Mouse (Mus musculus) hindbrain, embryonic 16.5 days (tissue): ENCODE results near the gene Lamb1. TPM values are rescaled to one million over a fixed set of nuclear protein-coding genes. Genes with fewer than 3 reads are reported as not detected.
A peak's percentile ranks its signal among the peaks of the same experiment; 100 is the strongest.

Experiments
- ATAC-seq: fragments of 200-750 bp; cut with Nextera tagmentation; 2 replicates; pipeline ENCODE4 v1.8.0; 2017; ENCODE audit warnings: moderate TSS enrichment, moderate library complexity
- H3K27ac ChIP-seq: fragments of 300-500 bp; sonication (generic); 2 replicates; pipeline ENCODE4 v1.5.1; 2014; ENCODE audit warnings: low read depth, mild to moderate bottlenecking, control low read depth, low read length, moderate library complexity
- H3K27me3 ChIP-seq: fragments of 300-500 bp; sonication (generic); replicated peaks from 2 replicates; pipeline ENCODE4 v1.6.1; 2014; ENCODE audit warnings: low read length; ENCODE audit not compliant: control insufficient read depth, insufficient read depth
- H3K36me3 ChIP-seq: fragments of 300-500 bp; sonication (generic); 2 replicates; pipeline ENCODE4 v1.6.1; 2014; ENCODE audit warnings: mild to moderate bottlenecking, low read length, moderate library complexity, mixed read lengths; ENCODE audit not compliant: control insufficient read depth, insufficient read depth
- H3K4me1 ChIP-seq: fragments of 300-500 bp; sonication (generic); 2 replicates; pipeline ENCODE4 v1.6.1; 2014; ENCODE audit warnings: low read depth, low read length; ENCODE audit not compliant: control insufficient read depth, insufficient read depth
- H3K4me2 ChIP-seq: fragments of 300-500 bp; sonication (generic); 2 replicates; pipeline ENCODE4 v1.6.1; 2014; ENCODE audit warnings: mild to moderate bottlenecking, low read length, control low read depth, moderate library complexity
- H3K4me3 ChIP-seq: fragments of 300-500 bp; sonication (generic); 2 replicates; pipeline ENCODE4 v1.5.1; 2014; ENCODE audit warnings: mild to moderate bottlenecking, low read length, control low read depth, moderate library complexity
- H3K9ac ChIP-seq: fragments of 300-500 bp; sonication (generic); 2 replicates; pipeline ENCODE4 v1.6.1; 2014; ENCODE audit warnings: low read depth, mild to moderate bottlenecking, control low read depth, low read length, moderate library complexity
- H3K9me3 ChIP-seq: fragments of 300-500 bp; sonication (generic); 2 replicates; pipeline ENCODE4 v1.6.1; 2014; ENCODE audit warnings: mild to moderate bottlenecking, low read length, moderate library complexity; ENCODE audit not compliant: control insufficient read depth
- WGBS: fragments of 180-500 bp; shearing (Covaris S2); extraction: QIAGEN DNeasy Blood & Tissue Kit; methylation state at CpG from one replicate; pipeline ENCODE4 v1.1.7; 2014; 5-methylcytosine and 5-hydroxymethylcytosine counted together
- polyA plus RNA-seq: library from polyadenylated mRNA; unstranded; fragments of >200 nt; fragmentation: Nextera tagmentation; extraction: Ambion mirVana; gene quantifications from 2 replicates; pipeline ENCODE4 v1.2.1, GENCODE M21; 2015

Lamb1 gene
- polyA plus RNA-seq, 1 experiment from 2014 or later: 16.9 TPM

- ATAC-seq: no peak
These were observed 32.4 kb upstream of the Lamb1 start for GRCm38 (mm10) chr12:31232635-31233034.

GRCm38 (mm10) chr12:31235018-31235417 is 30.0 kb upstream of the Lamb1 start:
- WGBS: 91% methylated on average over 6 of the region's 6 CpGs

More at GRCm38 (mm10) chr12:31232635-31233034, 32.4 kb upstream of the Lamb1 start:
- H3K9ac ChIP-seq: no peak overlapping the region
- H3K27me3 ChIP-seq: no peaks in the 10 kb centered on the region
- H3K4me1 ChIP-seq: no peaks in the 10 kb centered on the region
- no peaks in the 10 kb centered on the region for H3K36me3 ChIP-seq
- H3K4me3 ChIP-seq: no peak overlapping the region
- H3K4me2 ChIP-seq: no peak overlapping the region
- WGBS: 92% methylated on average over 1 of the region's 1 CpGs
- no peaks in the 10 kb centered on the region for H3K9me3 ChIP-seq
- H3K27ac ChIP-seq: no peak overlapping the region

GRCm38 (mm10) chr12:31236861-31237595 is 28.0 kb upstream of the Lamb1 start:
- no peaks in the 10 kb centered on the region for H3K9me3 ChIP-seq
- H3K4me3 ChIP-seq: no peak overlapping the region
- no peak overlapping the region for H3K4me2 ChIP-seq
- no peaks in the 10 kb centered on the region for H3K4me1 ChIP-seq
- no peak overlapping the region for H3K9ac ChIP-seq
- no peak overlapping the region for H3K27ac ChIP-seq
- H3K36me3 ChIP-seq: no peaks in the 10 kb centered on the region
- ATAC-seq: peak; percentile 30; the same call in 1 of the 2 replicates
- H3K27me3 ChIP-seq: no peaks in the 10 kb centered on the region
- WGBS: 58% methylated on average over 12 of the region's 12 CpGs

More at GRCm38 (mm10) chr12:31235018-31235417, 30.0 kb upstream of the Lamb1 start:
- no peak overlapping the region for H3K4me2 ChIP-seq
- no peaks in the 10 kb centered on the region for H3K27me3 ChIP-seq
- H3K9me3 ChIP-seq: no peaks in the 10 kb centered on the region
- H3K9ac ChIP-seq: no peak overlapping the region
- H3K4me1 ChIP-seq: no peaks in the 10 kb centered on the region
- no peak for ATAC-seq
- H3K27ac ChIP-seq: no peak overlapping the region
- H3K36me3 ChIP-seq: no peaks in the 10 kb centered on the region
- H3K4me3 ChIP-seq: no peak overlapping the region

- no peak for ATAC-seq
- Histone ChIP-seq H3K9me3 (no peaks in the 10 kb centered on the region), H3K36me3 (no peaks in the 10 kb centered on the region), H3K4me2 (no peak overlapping the region), H3K27ac (no peak overlapping the region), H3K4me1 (no peaks in the 10 kb centered on the region), H3K4me3 (no peak overlapping the region), H3K9ac (no peak overlapping the region), H3K27me3 (no peaks in the 10 kb centered on the region)
- WGBS: 81% methylated on average over 3 of the region's 3 CpGs
These were observed 25.9 kb upstream of the Lamb1 start for GRCm38 (mm10) chr12:31239031-31239583.

DNA sequence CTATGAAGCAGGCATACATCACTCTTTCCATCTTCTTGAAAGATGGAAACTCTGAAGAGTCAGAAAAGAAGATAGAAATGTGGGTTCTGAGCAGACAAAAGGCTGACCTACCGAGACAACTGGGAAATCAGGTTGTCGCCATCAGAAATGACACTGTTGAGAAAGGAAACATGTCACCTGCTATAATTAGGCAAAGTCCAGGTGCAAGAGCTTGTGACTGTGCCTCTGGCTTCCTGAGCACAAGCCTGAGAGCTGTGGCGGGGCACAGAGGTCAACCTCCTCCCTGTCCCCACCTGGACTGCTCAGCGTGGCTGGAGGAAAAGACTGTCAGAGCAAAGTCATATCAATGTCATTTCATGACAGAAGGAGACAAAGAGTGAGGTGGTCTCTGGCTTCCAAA is 25.2 kb upstream of the Lamb1 start:
- no peaks in the 10 kb centered on the region for H3K4me1 ChIP-seq
- ATAC-seq: no peak
- H3K27ac ChIP-seq: no peak overlapping the region
- no peaks in the 10 kb centered on the region; the same call in 1 of the 2 replicates for H3K27me3 ChIP-seq
- H3K4me3 ChIP-seq: no peak overlapping the region
- no peaks in the 10 kb centered on the region for H3K36me3 ChIP-seq
- WGBS: 81% methylated on average over 4 of the region's 4 CpGs
- no peaks in the 10 kb centered on the region for H3K9me3 ChIP-seq
- no peak overlapping the region for H3K4me2 ChIP-seq
- H3K9ac ChIP-seq: no peak overlapping the region

DNA sequence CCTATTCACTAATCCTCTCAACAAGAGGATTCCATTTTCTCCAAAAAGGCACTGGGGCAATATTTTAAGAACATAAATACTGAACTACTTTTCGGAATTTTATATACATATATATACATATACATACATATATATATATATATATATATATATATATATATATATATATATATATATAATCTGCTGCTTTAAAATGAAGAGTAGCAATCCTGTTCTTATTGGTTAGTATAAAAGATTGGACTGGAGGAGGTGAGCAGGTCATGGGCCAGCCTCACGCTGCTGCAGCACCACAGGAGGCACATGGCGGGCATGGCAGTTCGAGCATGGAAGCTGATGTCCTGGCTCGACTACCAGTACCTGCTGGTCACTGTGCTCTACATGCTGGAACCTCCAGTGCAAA is 24.6 kb upstream of the Lamb1 start, which contains the start of gene Gm6993:
TSS of gene Gm6993 (plus strand) at position 301 of the 400 bp plus-strand sequence.
- no peak within 1 kb of the TSS for H3K4me3 ChIP-seq
- ATAC-seq: no peak
- H3K9me3 ChIP-seq: no peaks in the 10 kb centered on the region
- no peaks in the 10 kb centered on the region for H3K36me3 ChIP-seq
- H3K4me1 ChIP-seq: no peaks in the 10 kb centered on the region
- H3K9ac ChIP-seq: no peak within 1 kb of the TSS
- no peak within 1 kb of the TSS for H3K27ac ChIP-seq
- 83% methylated on average over 5 of the region's 5 CpGs for WGBS
- no peaks in the 10 kb centered on the region; the same call in 1 of the 2 replicates for H3K27me3 ChIP-seq
- H3K4me2 ChIP-seq: no peak within 1 kb of the TSS

- H3K4me1 ChIP-seq: no peaks in the 10 kb centered on the region
- no peaks in the 10 kb centered on the region for H3K9me3 ChIP-seq
- no peaks in the 10 kb centered on the region; the same call in 1 of the 2 replicates for H3K27me3 ChIP-seq
- no peak for ATAC-seq
- H3K27ac ChIP-seq: no peak overlapping the region
- WGBS: 78% methylated on average over 6 of the region's 6 CpGs
- no peak overlapping the region for H3K4me3 ChIP-seq
- H3K4me2 ChIP-seq: no peak overlapping the region
- no peaks in the 10 kb centered on the region for H3K36me3 ChIP-seq
- H3K9ac ChIP-seq: no peak overlapping the region
These were observed 23.3 kb upstream of the Lamb1 start for GRCm38 (mm10) chr12:31241595-31242342.

DNA sequence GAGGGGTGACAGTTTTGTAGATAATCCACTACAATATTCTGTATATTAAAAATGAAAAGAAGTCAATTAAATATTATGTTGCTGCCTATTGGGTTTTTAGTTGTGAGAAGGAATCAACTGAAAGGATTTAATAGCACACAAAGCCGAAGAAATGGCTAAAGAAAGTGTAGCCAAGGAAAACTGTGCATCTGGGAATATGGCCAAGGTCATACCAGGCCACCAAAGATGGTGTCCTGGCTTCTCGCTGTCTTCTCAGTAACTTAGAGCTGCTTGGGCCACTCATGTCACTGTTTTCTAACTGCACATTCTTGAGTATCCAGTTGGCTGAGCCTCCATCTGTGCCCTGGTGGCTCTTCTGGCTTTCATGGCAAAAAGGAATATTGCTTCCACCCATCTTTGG is 21.0 kb upstream of the Lamb1 start:
- Histone ChIP-seq H3K36me3 (no peaks in the 10 kb centered on the region), H3K4me2 (no peak overlapping the region), H3K27ac (no peak overlapping the region), H3K9me3 (no peaks in the 10 kb centered on the region), H3K4me3 (no peak overlapping the region), H3K9ac (no peak overlapping the region), H3K4me1 (no peaks in the 10 kb centered on the region), H3K27me3 (no peaks in the 10 kb centered on the region; the same call in 1 of the 2 replicates)
- no peak for ATAC-seq
- WGBS: 72% methylated on average over 2 of the region's 2 CpGs

GRCm38 (mm10) chr12:31244691-31245090 is 20.3 kb upstream of the Lamb1 start:
- Histone ChIP-seq H3K4me3 (no peak overlapping the region), H3K9ac (no peak overlapping the region), H3K27me3 (no peaks in the 10 kb centered on the region; the same call in 1 of the 2 replicates), H3K36me3 (no peaks in the 10 kb centered on the region), H3K4me1 (no peaks in the 10 kb centered on the region), H3K4me2 (no peak overlapping the region), H3K27ac (no peak overlapping the region), H3K9me3 (no peaks in the 10 kb centered on the region)
- no peak for ATAC-seq
- WGBS: 91% methylated on average over 3 of the region's 3 CpGs
